Mouse (Mus musculus) embryonic facial prominence, embryonic 13.5 days (tissue): Measurements from ENCODE around the gene Lamtor2. TPM values are rescaled to one million over a fixed set of nuclear protein-coding genes. Genes with fewer than 3 reads are reported as not detected.
"Not testable (repeated sequence)": the region's sequence is repeated elsewhere in the genome, so short reads cannot be mapped to it uniquely, and the experiment has no call there.

Experiments used
- ATAC-seq: fragments of 200-750 bp; cut with Nextera tagmentation; 2 replicates; pipeline ENCODE4 v1.8.0; 2017; ENCODE audit warnings: low read depth; ENCODE audit not compliant: insufficient number of reproducible peaks, insufficient read depth, low FRiP score, low TSS enrichment
- H3K27ac ChIP-seq: fragments of 300-500 bp; sonication (generic); 2 replicates; pipeline ENCODE4 v1.5.1; 2015; ENCODE audit warnings: moderate library complexity, mild to moderate bottlenecking, inconsistent platforms
- H3K27me3 ChIP-seq: fragments of 300-500 bp; sonication (generic); 2 replicates; pipeline ENCODE4 v1.6.1; 2015; ENCODE audit warnings: mild to moderate bottlenecking, inconsistent platforms
- H3K36me3 ChIP-seq: fragments of 300-500 bp; sonication (generic); 2 replicates; pipeline ENCODE4 v1.6.1; 2015; ENCODE audit warnings: mild to moderate bottlenecking, inconsistent platforms
- H3K4me1 ChIP-seq: fragments of 300-500 bp; sonication (generic); 2 replicates; pipeline ENCODE4 v1.6.1; 2015; ENCODE audit warnings: inconsistent platforms
- H3K4me2 ChIP-seq: fragments of 300-500 bp; sonication (generic); 2 replicates; pipeline ENCODE4 v1.6.1; 2015; ENCODE audit warnings: moderate library complexity, mild to moderate bottlenecking, inconsistent platforms
- H3K4me3 ChIP-seq: fragments of 300-500 bp; sonication (generic); 2 replicates; pipeline ENCODE4 v1.5.1; 2015; ENCODE audit warnings: mild to moderate bottlenecking, inconsistent platforms
- H3K9ac ChIP-seq: fragments of 300-500 bp; sonication (generic); 2 replicates; pipeline ENCODE4 v1.6.1; 2015; ENCODE audit warnings: mild to moderate bottlenecking, inconsistent platforms
- H3K9me3 ChIP-seq: fragments of 300-500 bp; sonication (generic); 2 replicates; pipeline ENCODE4 v1.6.1; 2016; ENCODE audit warnings: inconsistent platforms
- WGBS: fragments of 180-500 bp; shearing (Covaris S2); methylation state at CpG from one replicate; pipeline ENCODE4 v1.1.7; 2015; ENCODE audit warnings: mixed read lengths; 5-methylcytosine and 5-hydroxymethylcytosine counted together
- polyA plus RNA-seq: library from polyadenylated mRNA; unstranded; fragments of >200 nt; fragmentation: Nextera tagmentation; extraction: Ambion mirVana; gene quantifications from 2 replicates; pipeline ENCODE4 v1.2.1, GENCODE M21; 2015

Gene Lamtor2
- 164 and 169 TPM in 2 replicates for polyA plus RNA-seq

DNA sequence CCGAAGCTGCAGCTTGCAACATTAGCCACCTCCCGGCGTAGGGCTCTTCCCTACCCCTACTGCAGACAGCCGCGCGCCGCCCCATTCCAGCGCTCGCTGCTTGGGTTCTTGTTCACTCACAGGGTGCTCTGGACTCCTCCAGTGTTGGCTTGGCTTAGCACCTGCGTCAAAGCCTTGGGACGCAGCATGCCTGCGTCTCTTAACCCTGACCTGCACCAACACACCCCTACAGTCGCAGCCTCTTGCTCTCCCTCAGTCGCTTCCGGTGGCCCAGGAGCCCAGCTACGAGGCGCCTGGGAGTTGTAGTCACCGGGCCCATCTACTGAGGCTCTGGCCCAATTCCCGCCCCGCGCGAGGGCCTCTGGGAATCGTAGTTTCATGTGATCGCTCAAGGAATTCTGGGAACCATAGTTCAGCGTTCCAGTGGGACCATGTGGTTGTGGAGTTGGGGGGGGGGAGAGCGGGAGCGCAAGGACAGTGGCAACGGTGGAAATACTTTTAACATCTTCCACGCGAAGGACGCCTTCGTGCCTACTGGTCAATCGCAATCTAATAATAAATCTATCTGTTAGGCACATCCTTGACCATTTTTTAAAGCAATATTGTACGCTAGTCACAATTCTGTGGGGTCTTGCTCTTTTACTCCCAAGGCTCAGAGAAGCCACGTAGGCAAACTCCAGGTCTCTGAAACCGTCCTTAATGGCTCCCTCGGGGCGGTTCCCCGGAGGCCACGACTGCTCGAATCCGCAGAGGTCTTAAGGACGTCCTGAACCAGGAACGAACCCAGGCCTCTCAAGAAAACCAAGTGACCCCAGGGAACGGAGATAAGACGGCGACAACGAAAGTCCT, at the start of gene Lamtor2:
Gene Lamtor2 (minus strand): TSS at position 399 of the 849 bp plus-strand sequence.
- under 1% methylated on average over 48 of the region's 48 CpGs for WGBS
- Histone ChIP-seq H3K4me1 (peaks cover 29% of the 10 kb centered on the region), H3K4me2 (peak within 1 kb of the TSS; percentile 81), H3K36me3 (peaks cover 30% of the 10 kb centered on the region), H3K27me3 (no peaks in the 10 kb centered on the region), H3K9me3 (no peaks in the 10 kb centered on the region), H3K4me3 (peak within 1 kb of the TSS; percentile 73), H3K27ac (peak within 1 kb of the TSS; percentile 96), H3K9ac (peak within 1 kb of the TSS; percentile 91)
- ATAC-seq: peak; percentile 87

GRCm38 (mm10) chr3:88602466-88602865, 49.6 kb upstream of the Lamtor2 start:
- H3K4me2 ChIP-seq: no peak overlapping the region
- no peaks in the 10 kb centered on the region for H3K9me3 ChIP-seq
- no peak overlapping the region for H3K27ac ChIP-seq
- WGBS: 72% methylated on average over 4 of the region's 4 CpGs
- no peak overlapping the region for H3K4me3 ChIP-seq
- no peaks in the 10 kb centered on the region for H3K27me3 ChIP-seq
- H3K4me1 ChIP-seq: no peaks in the 10 kb centered on the region
- H3K9ac ChIP-seq: no peak overlapping the region
- no peaks in the 10 kb centered on the region for H3K36me3 ChIP-seq
- ATAC-seq: no peak

- H3K27ac ChIP-seq, H3K9ac ChIP-seq, H3K9me3 ChIP-seq, H3K4me3 ChIP-seq, H3K27me3 ChIP-seq, ATAC-seq, H3K36me3 ChIP-seq, H3K4me2 ChIP-seq: not testable (repeated sequence)
- WGBS: 81% methylated on average over 4 of the region's 4 CpGs
- peaks cover 20% of the 10 kb centered on the region; the same call in 1 of the 2 replicates for H3K4me1 ChIP-seq
These were observed 43.7 kb upstream of the Lamtor2 start for GRCm38 (mm10) chr3:88596547-88596946.

DNA sequence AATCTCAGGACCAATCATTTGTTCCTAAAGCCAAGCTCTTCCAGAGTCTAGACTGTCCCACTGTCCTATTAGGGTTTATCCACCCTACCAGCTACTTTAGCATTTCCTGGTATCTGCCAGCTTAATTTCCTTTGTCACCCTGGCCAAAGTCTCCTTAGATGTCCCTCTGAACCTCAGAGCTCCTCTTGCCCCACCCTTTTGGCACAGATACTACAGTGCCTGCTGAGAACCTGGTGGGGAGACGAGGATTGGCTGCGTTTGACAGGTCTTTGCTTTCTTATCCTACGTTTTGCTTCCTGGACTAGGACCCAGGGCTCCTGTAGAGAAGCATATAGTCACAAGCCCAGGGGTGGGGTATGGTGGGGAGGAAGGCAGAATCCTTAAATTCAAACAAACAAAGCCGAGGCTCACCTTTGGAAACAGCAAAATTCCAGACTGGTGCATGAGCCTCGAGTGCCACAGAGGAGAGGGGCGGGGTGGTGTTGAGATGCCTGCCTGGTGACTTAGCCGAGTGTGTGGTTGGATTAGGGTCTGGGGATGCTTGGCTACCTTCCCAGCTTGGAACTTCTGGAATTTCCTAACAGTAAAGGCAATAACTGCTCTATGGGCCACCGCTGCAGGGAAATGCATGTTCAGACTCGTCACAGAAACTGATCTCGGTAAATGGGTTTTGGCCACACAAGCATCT, 41.2 kb upstream of the Lamtor2 start:
- Histone ChIP-seq H3K27me3 (no peaks in the 10 kb centered on the region), H3K4me2 (no peak overlapping the region), H3K27ac (peak overlapping the region; percentile 39; the same call in 1 of the 2 replicates), H3K9me3 (no peaks in the 10 kb centered on the region), H3K36me3 (no peaks in the 10 kb centered on the region), H3K9ac (no peak overlapping the region), H3K4me3 (no peak overlapping the region), H3K4me1 (peaks cover 35% of the 10 kb centered on the region)
- WGBS: 47% methylated on average over 10 of the region's 10 CpGs
- ATAC-seq: 0 out of 2 replicates have a peak, but pooled peaks have one; percentile 11

DNA sequence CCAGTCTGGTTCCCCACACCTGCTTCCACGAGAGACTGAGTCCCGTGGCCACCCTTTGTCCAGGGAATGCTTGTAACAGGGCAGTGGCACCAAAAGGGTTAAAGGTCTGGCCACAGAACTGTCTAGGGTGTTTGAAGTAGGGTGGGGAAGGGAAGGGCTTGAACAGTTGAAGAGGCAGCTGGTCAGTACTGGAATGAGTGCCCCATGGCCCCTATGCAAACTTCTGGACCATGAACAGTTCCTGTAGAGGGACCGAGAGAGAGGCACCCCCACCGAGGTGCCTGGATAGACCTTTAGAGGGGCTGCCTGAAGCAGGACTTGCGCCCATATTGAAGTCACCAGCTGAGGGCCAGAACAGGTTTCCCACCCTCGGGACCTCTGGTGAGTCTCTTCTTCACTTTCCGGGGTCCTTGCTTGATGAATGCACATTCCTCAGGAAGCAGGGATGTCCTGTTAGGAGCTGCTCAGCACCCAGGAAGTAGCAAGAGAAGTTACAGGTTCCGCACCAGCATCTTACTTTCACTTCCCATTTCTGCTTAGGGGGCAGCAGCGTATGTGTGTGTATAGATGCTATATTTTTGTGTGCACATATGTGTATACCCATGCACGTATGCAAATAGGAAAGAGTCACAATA, 40.2 kb upstream of the Lamtor2 start:
- ATAC-seq: no peak
- Histone ChIP-seq H3K4me3 (no peak overlapping the region), H3K9ac (0 out of 2 replicates have a peak overlapping the region, but pooled peaks have one; percentile 52), H3K4me2 (no peak overlapping the region), H3K36me3 (peaks cover 9% of the 10 kb centered on the region), H3K27ac (no peak overlapping the region), H3K4me1 (peaks cover 35% of the 10 kb centered on the region), H3K27me3 (no peaks in the 10 kb centered on the region), H3K9me3 (no peaks in the 10 kb centered on the region)
- WGBS: 73% methylated on average over 10 of the region's 10 CpGs

- ATAC-seq: no peak
- 36% methylated on average over 9 of the region's 9 CpGs for WGBS
- Histone ChIP-seq H3K4me3 (no peak overlapping the region), H3K4me2 (no peak overlapping the region), H3K9me3 (no peaks in the 10 kb centered on the region), H3K27me3 (no peaks in the 10 kb centered on the region), H3K27ac (0 out of 2 replicates have a peak overlapping the region, but pooled peaks have one; percentile 1), H3K9ac (0 out of 2 replicates have a peak overlapping the region, but pooled peaks have one; percentile 7), H3K36me3 (peaks cover 19% of the 10 kb centered on the region), H3K4me1 (peaks cover 35% of the 10 kb centered on the region)
These were observed 39.3 kb upstream of the Lamtor2 start for GRCm38 (mm10) chr3:88591950-88592731.

DNA sequence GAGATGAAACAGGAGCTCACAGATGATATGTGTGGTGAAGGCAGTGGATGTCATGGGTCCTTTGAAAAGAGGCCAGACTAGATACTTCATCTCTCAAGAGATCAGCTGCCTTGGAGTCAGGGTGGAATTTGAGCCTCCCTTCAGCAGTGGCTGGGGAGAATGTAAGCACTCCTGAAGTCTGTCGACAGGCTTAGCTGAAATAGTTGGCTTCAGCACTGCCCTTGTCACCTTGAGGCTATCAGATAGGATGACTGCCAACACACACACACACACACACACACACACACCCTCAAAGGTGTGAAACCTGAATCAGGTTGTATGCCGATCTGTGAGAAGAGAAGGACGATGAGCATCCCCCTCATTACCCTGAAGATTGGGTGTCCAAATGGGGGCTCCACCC, 38.2 kb upstream of the Lamtor2 start:
- no peak overlapping the region for H3K9ac ChIP-seq
- 47% methylated on average over 3 of the region's 3 CpGs for WGBS
- H3K36me3 ChIP-seq: peaks cover 30% of the 10 kb centered on the region
- H3K4me1 ChIP-seq: peaks cover 35% of the 10 kb centered on the region
- H3K27ac ChIP-seq: peak overlapping the region; percentile 76; the same call in 1 of the 2 replicates
- no peak for ATAC-seq
- H3K4me3 ChIP-seq: no peak overlapping the region
- H3K4me2 ChIP-seq: no peak overlapping the region
- no peaks in the 10 kb centered on the region for H3K27me3 ChIP-seq
- no peaks in the 10 kb centered on the region for H3K9me3 ChIP-seq

DNA sequence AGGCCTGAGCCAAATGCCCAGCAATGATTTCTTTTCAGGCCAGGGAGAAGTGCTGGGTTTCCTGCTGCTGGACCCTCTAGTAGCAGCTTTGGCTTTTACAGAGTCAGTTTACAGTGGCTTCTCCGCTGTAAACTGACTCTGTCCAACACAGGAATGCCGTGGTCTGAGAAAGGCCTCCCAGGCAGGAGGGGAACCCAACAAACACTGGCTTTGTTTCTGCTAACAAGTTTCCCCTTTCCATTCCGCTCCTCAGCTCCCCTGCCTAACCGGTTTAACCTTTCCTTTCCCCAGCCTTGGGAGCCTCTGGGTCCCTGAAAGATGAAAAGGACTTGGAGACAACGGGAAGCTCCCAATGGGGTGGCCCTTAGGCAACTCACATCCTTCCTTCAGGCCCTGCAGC, 37.4 kb upstream of the Lamtor2 start:
- H3K9ac ChIP-seq: peak overlapping the region; percentile 52
- peak overlapping the region; percentile 76 for H3K27ac ChIP-seq
- 3% methylated on average over 5 of the region's 5 CpGs for WGBS

GRCm38 (mm10) chr3:88586640-88587039, 33.8 kb upstream of the Lamtor2 start:
- ATAC-seq: no peak
- Histone ChIP-seq H3K36me3 (peaks cover 68% of the 10 kb centered on the region), H3K4me3 (no peak overlapping the region), H3K4me2 (no peak overlapping the region), H3K4me1 (peaks cover 16% of the 10 kb centered on the region), H3K27me3 (no peaks in the 10 kb centered on the region), H3K9ac (no peak overlapping the region), H3K9me3 (no peaks in the 10 kb centered on the region), H3K27ac (no peak overlapping the region)
- 95% methylated on average over 5 of the region's 5 CpGs for WGBS

More for the DNA sequence above, 37.4 kb upstream of the Lamtor2 start:
- Histone ChIP-seq H3K4me2 (no peak overlapping the region), H3K36me3 (peaks cover 37% of the 10 kb centered on the region), H3K27me3 (no peaks in the 10 kb centered on the region), H3K4me3 (no peak overlapping the region), H3K4me1 (peaks cover 35% of the 10 kb centered on the region), H3K9me3 (no peaks in the 10 kb centered on the region)
- no peak for ATAC-seq

GRCm38 (mm10) chr3:88585769-88586168, 32.9 kb upstream of the Lamtor2 start:
- no peak overlapping the region for H3K4me3 ChIP-seq
- H3K4me2 ChIP-seq: no peak overlapping the region
- H3K9ac ChIP-seq: no peak overlapping the region
- H3K36me3 ChIP-seq: peaks cover 76% of the 10 kb centered on the region
- no peaks in the 10 kb centered on the region for H3K27me3 ChIP-seq
- 95% methylated on average over 6 of the region's 6 CpGs for WGBS
- no peak overlapping the region for H3K27ac ChIP-seq
- H3K4me1 ChIP-seq: peaks cover 12% of the 10 kb centered on the region
- ATAC-seq: no peak
- H3K9me3 ChIP-seq: no peaks in the 10 kb centered on the region
